Mouse (Mus musculus): Measurements from ENCODE around the gene Tmtc1.

Gene Tmtc1

GRCm38 (mm10) chr6:148366629-148367028 lies 77.6 kb downstream of the Tmtc1 start:
- no peak for DNase-seq

GRCm38 (mm10) chr6:148363162-148363561 lies 81.0 kb downstream of the Tmtc1 start:
- no peak for DNase-seq

DNA sequence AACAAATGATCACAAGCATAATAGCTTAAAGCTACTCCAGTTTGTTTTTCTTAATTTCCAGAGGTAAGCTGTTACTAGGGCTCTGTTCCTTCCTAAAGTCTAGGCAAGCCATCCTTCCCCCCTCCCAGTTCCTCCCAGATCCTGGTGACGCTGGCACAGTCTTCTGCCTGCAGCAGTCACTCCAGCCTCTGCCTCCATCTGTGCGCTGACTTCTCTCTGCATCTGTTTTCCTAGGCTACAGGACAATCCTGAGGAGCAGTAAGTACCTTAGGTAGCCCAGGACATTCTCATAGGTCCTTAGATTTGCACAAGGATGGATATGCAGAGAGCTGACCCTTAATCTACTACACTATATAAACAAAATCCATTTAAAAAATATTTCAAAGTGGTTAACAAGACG lies 81.7 kb downstream of the Tmtc1 start:
- no peak for DNase-seq

GRCm38 (mm10) chr6:148359348-148359905 lies 84.8 kb downstream of the Tmtc1 start:
- no peak for DNase-seq

- no peak for DNase-seq
Measured at GRCm38 (mm10) chr6:148358580-148359246, 85.5 kb downstream of the Tmtc1 start.

DNA sequence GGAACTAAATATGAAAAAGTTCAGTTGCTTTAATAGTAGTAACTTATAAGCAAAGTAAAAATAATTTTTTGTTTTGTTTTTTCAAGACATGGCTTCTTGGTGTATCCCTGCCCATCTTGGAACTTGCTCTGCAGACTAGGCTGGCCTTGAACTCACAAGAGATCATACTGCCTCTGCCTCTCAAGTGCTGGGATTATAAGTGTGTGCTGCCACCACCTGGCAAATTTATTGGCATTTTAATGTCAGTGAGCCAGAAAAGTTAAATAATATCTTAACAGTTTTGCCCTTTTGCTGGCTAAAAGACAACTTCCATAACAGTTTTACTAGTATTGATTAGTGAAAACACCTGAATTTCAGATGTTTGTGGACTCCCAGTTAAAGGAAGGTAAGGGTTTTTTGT lies 88.0 kb downstream of the Tmtc1 start:
- DNase-seq: no peak

GRCm38 (mm10) chr6:148354509-148355474 lies 89.4 kb downstream of the Tmtc1 start:
- DNase-seq: peak; percentile 29

GRCm38 (mm10) chr6:148354151-148354508 lies 90.1 kb downstream of the Tmtc1 start:
- DNase-seq: no peak

GRCm38 (mm10) chr6:148345001-148345400 lies 99.2 kb downstream of the Tmtc1 start:
- DNase-seq: no peak

DNA sequence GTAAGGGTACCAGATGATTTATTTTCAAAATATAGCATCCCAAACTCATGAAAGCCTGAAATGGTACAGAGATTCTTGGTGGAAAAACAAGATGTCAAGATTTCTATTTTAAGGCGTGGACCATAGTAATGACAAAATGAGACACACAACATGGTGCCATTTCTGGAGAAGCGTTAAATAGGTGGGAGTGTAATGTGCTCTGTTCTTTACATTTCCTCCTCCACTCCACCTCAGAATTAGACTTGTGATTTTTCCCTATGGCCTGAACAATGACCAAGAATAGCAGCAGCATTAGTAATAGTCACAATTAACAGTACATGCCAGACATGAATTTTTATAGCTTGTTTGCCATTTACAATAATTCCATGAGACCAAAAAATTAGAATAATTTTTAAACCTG lies 102.0 kb downstream of the Tmtc1 start:
- DNase-seq: no peak

- DNase-seq: no peak
Measured at GRCm38 (mm10) chr6:148341765-148342164, 102.4 kb downstream of the Tmtc1 start.

DNA sequence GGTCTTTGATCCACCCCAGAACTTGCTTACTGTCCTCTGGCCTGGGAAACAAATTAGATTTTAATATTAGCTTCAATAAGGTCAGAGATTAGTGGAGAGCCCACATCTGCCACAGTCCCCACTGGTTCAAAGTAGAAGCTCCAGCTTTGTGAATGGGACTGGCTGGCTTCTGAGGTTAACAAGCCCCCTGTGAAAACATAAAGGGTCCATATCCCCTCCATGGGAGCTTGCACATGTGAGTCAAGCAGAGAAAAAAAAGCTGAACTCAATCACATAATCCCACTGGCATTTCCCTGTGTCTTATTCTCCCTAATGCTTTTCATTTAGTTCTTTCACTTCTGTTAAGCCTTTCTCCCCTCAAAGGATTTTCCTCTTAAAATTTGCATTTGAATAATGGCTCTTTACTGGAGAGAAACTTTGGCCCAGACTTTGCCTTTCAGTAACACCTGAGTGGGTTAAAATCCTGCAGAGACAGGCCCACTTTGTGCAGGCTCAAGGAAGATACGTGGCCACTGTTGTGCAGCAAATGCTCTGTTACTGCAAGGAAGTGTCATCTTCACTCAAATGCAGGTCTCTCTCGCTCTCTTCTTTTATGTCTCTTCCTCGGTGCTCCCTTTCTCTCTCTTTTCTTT lies 105.7 kb downstream of the Tmtc1 start:
- DNase-seq: no peak

DNA sequence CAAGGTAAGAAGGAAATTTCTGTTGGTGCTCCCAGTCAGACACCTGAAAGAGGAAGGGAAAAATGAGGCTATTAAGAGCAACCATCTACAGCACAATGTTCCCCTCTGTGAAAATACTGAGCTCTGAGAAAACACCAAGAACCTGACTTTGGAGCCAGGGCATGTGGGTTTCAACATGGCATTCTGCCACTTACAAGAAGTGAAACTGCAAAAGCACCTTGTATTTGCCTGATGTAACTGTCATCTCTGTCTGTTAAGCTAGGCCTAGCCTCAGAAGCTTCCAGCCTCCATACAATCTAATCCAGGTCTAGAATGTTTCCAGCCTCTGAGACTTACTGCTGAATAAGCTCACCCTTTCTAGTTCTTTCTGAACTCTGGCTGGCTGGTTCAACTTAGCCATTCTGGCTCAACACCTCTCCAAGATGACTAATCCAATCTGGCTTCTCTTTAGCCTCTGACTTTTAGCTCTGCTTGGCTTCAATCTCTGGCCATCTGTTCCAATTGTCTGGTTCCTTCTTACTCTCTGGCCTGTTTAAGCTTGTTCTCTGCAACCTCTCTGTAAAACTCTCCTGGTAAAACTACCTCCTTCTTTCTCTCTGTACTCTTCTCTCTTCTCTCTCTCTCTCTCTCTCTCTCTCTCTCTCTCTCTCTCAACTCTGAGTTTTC lies 107.8 kb downstream of the Tmtc1 start:
- DNase-seq: no peak

- DNase-seq: no peak
Measured at GRCm38 (mm10) chr6:148331916-148332315, 112.3 kb downstream of the Tmtc1 start.

- DNase-seq: no peak
Measured at GRCm38 (mm10) chr6:148329976-148330375, 114.2 kb downstream of the Tmtc1 start.

DNA sequence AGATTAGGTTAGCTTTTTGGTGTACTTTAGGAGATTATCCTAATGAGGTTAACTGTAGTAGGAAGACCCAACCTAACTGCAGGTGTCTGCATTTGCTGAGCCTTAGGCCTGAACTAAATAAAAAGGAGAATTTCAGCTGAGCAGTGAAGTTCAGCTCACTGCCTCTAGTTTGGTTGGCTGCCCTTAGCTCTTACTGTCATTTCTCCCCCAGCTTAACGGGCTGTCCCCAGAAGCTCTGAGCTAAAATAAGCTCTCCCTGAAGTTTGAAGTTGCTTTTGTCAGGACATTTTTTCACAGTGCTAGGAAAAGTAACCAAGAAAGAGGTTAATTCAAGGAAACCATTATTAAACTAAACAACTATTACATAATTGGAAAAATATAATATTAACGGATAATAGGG lies 115.3 kb downstream of the Tmtc1 start:
- DNase-seq: no peak

DNA sequence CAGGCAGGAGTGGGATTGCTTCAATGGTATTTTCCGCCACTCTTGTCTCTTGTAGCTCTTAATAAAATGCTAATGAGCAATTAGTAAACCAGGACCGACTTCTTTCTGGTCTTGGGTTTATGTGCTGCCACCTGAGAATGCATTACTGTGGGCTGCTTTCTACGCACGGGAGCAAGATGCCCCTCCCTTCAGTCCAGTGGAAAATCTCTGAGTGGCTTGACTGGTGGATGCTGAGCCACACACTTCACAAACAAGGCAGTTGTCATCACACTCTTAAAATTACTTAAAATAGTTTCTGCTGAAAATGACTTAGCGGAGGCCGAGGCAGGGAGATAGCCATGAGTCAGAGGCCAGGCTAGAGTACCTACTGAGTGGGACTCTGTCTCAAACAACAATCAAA lies 116.1 kb downstream of the Tmtc1 start:
- no peak for DNase-seq

DNA sequence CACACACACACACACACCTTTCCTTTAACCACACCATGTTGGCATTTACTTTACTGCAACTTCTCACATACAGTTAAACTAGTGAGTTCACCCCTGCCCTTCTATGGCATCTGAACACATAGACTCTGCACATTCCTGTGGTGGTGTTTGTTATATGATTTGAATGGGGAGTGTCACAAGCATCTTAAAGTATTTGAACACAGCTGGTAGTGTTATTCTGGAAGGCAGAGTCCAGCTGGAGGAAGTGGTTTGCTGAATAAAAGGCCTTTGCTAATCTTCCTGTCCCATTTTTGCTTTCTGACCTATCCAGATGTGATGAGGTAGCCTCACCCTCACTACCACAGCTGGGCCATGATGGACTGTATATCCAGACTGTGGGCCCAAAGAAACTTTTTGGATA lies 125.5 kb downstream of the Tmtc1 start:
- DNase-seq: no peak

- DNase-seq: no peak
Measured at GRCm38 (mm10) chr6:148315571-148316080, 128.6 kb downstream of the Tmtc1 start.

- no peak for DNase-seq
Measured at GRCm38 (mm10) chr6:148315106-148315505, 129.1 kb downstream of the Tmtc1 start.

DNA sequence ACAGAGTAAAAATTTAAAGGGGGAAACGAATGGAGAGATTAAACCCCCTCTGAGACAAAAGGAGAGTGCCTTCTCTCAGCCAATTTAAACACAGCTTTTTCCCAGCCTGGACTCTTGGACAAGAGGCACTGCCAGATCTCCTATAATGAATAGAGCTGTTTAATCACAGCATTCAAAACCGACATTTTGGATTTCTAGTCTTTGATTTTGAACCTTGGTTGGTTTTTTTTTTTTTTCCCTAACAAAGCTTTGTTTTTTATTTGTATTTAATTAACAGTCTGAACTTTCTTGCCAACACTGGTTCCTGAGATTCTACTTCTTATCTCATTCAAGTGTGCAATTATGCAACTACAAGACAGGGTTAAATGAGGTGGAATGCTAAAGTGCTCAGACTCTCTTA lies 133.2 kb downstream of the Tmtc1 start:
- DNase-seq: no peak

GRCm38 (mm10) chr6:148305821-148306220 lies 138.4 kb downstream of the Tmtc1 start:
- DNase-seq: no peak

DNA sequence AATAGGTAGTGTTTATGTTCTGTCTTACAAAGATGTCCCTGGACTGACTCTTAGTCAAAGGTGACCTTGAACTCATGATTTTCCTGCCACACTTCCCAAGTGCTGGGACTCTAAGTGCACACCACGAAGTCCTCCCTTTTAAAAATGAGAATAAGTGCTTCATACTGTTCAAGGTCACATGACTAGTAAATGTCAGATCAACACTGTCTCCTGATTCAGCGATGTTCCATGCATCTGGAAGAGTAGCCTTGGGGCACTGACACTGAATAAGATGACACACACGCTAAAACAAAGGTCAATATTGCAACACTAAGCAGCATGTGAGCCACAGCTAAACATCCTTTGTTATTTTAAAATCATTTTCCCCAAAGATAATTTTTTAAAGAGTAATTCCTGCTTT lies 139.0 kb downstream of the Tmtc1 start:
- no peak for DNase-seq

All from cerebellum, adult 9-10 months (tissue).